Mouse (Mus musculus): ENCODE data around the gene Flot2.

DNA sequence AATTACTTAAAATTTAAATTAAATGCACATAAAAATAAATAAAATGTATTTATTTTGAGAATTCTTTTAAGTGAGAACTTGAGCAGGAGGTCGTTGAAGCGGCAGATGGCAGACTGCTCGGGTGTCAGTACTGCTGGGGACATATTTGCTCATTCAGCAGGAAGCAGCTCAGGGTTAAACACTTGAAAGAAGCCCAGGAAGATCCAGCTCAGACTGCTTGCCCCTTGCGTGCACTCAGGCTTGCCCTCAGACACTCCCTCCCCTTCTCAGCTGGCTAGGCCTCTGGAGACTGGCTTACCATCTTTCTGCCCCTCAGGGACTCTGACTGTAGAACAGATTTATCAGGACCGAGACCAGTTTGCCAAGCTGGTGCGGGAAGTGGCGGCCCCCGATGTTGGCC, 19.2 kb downstream of the Flot2 start:
- TF ChIP-seq CTCF (IDR thresholded peaks at IDR 0.05; ENCODE audit: control insufficient read depth, insufficient read depth, low read length) (no peak), POLR2A (IDR thresholded peaks at IDR 0.05; ENCODE audit: borderline replicate concordance, control insufficient read depth, low read depth, low read length) (no peak)
